Mouse (Mus musculus): ENCODE data around the gene Spint2.

Gene Spint2

GRCm38 (mm10) chr7:29281201-29282073 lies at the start of gene Spint2:
Gene Spint2 (minus strand): TSS chr7:29281912.
- in situ Hi-C loops (cut with MboI, MseI) = no loop called here

GRCm38 (mm10) chr7:29328984-29329383 lies 47.3 kb upstream of the Spint2 start:
- in situ Hi-C loops (cut with MboI, MseI) = no loop called here

- in situ Hi-C loops (cut with MboI, MseI) = no loop called here
These were observed 45.4 kb upstream of the Spint2 start for GRCm38 (mm10) chr7:29327087-29327486.

GRCm38 (mm10) chr7:29319337-29320307 lies 37.9 kb upstream of the Spint2 start:
- in situ Hi-C loops (cut with MboI, MseI) = loop anchor here (5.0 kb wide), 1 partner anchor 53 kb away; no protein-coding TSS in a partner anchor

- in situ Hi-C loops (cut with MboI, MseI) = loop anchor here (5.0 kb wide), 1 partner anchor 54 kb away; no protein-coding TSS in a partner anchor
These were observed 36.6 kb upstream of the Spint2 start for GRCm38 (mm10) chr7:29318115-29318911.

- in situ Hi-C loops (cut with MboI, MseI) = loop anchor here (5.0 kb wide), 1 partner anchor 55 kb away; no protein-coding TSS in a partner anchor
These were observed 35.8 kb upstream of the Spint2 start for GRCm38 (mm10) chr7:29317558-29317957.

- in situ Hi-C loops (cut with MboI, MseI) = loop anchor here (5.0 kb wide), 1 partner anchor 55 kb away; no protein-coding TSS in a partner anchor
These were observed 35.3 kb upstream of the Spint2 start for GRCm38 (mm10) chr7:29316976-29317375.

- in situ Hi-C loops (cut with MboI, MseI) = loop anchor here (5.0 kb wide), 1 partner anchor 56 kb away; no protein-coding TSS in a partner anchor
These were observed 34.5 kb upstream of the Spint2 start for GRCm38 (mm10) chr7:29316137-29316734.

GRCm38 (mm10) chr7:29314844-29315628 lies 33.3 kb upstream of the Spint2 start:
- in situ Hi-C loops (cut with MboI, MseI) = loop anchor here (5.0 kb wide), 1 partner anchor 57 kb away; no protein-coding TSS in a partner anchor

- in situ Hi-C loops (cut with MboI, MseI) = no loop called here
These were observed 32.0 kb upstream of the Spint2 start for GRCm38 (mm10) chr7:29313572-29314261.

GRCm38 (mm10) chr7:29313051-29313450 lies 31.3 kb upstream of the Spint2 start:
- in situ Hi-C loops (cut with MboI, MseI) = no loop called here

- in situ Hi-C loops (cut with MboI, MseI) = no loop called here
These were observed 28.0 kb upstream of the Spint2 start for GRCm38 (mm10) chr7:29309749-29310148.

GRCm38 (mm10) chr7:29309221-29309721 lies 27.6 kb upstream of the Spint2 start:
- in situ Hi-C loops (cut with MboI, MseI) = no loop called here

GRCm38 (mm10) chr7:29307350-29308104 lies 25.8 kb upstream of the Spint2 start:
- in situ Hi-C loops (cut with MboI, MseI) = no loop called here

GRCm38 (mm10) chr7:29306619-29307018 lies 24.9 kb upstream of the Spint2 start:
- in situ Hi-C loops (cut with MboI, MseI) = no loop called here

- in situ Hi-C loops (cut with MboI, MseI) = no loop called here
These were observed 24.4 kb upstream of the Spint2 start for GRCm38 (mm10) chr7:29306108-29306507.

- in situ Hi-C loops (cut with MboI, MseI) = no loop called here
These were observed 23.7 kb upstream of the Spint2 start for GRCm38 (mm10) chr7:29305263-29305988.

Measured in T-helper 2 cell (primary cell).